Mouse (Mus musculus) cerebellum, adult 18-20 months (tissue): ENCODE measurements around the gene Acox3.

Source experiments
- DNase-seq, 2 experiments: peaks; one replicate each; pipeline ENCODE4 v3.0.0; 2021

Gene Acox3

GRCm38 (mm10) chr5:35653743-35654395, 71.0 kb downstream of the Acox3 start:
- DNase-seq, result no peak

GRCm38 (mm10) chr5:35655753-35656485, 73.1 kb downstream of the Acox3 start:
- no peak for DNase-seq

- no peak for DNase-seq
Measured at GRCm38 (mm10) chr5:35659503-35659902, 76.7 kb downstream of the Acox3 start.

GRCm38 (mm10) chr5:35661210-35661609, 78.4 kb downstream of the Acox3 start:
- DNase-seq, result no peak

GRCm38 (mm10) chr5:35662021-35662545, 79.2 kb downstream of the Acox3 start:
- DNase-seq, result no peak
